Mouse (Mus musculus) ES-E14 (cell line): ENCODE data around the gene Lypd6b. TPM values are rescaled to one million over a fixed set of nuclear protein-coding genes. Genes with fewer than 3 reads are reported as not detected.

Experiments used
- DNase-seq: peaks from one replicate; pipeline ENCODE4 v3.0.0-alpha.2; 2013; ENCODE audit warnings: low read depth, low spot score
- H3K27ac ChIP-seq: 2 replicates; pipeline ENCODE4 v1.5.1; 2012; ENCODE audit warnings: low read depth, mild to moderate bottlenecking, low read length, moderate library complexity, mixed read lengths; ENCODE audit not compliant: poor library complexity, insufficient read depth, severe bottlenecking
- H3K36me3 ChIP-seq: 2 replicates; pipeline ENCODE4 v1.6.1; 2012; ENCODE audit warnings: mild to moderate bottlenecking, low read length, moderate library complexity, mixed read lengths; ENCODE audit not compliant: control insufficient read depth, poor library complexity, insufficient read depth, severe bottlenecking
- H3K4me1 ChIP-seq, 2 experiments: fragments of 150-350 bp in 1 of 2; sonication (generic) in 1 of 2; 2 replicates each; pipeline ENCODE4 v1.6.1; 2012; ENCODE audit warnings: low read length in 2 of 2, mild to moderate bottlenecking in 1 of 2, mixed read lengths in 1 of 2; ENCODE audit not compliant: control insufficient read depth in 2 of 2, insufficient read depth in 2 of 2, poor library complexity in 1 of 2
- H3K4me3 ChIP-seq, 2 experiments: fragments of 150-350 bp in 1 of 2; sonication (generic) in 1 of 2; 2 replicates each; pipeline ENCODE4 v1.5.1; 2012; ENCODE audit warnings: low read length in 2 of 2, low read depth in 1 of 2, mild to moderate bottlenecking in 1 of 2, mixed read lengths in 1 of 2; ENCODE audit not compliant: insufficient read depth in 1 of 2, poor library complexity in 1 of 2, severe bottlenecking in 1 of 2
- H3K9ac ChIP-seq: 2 replicates; pipeline ENCODE4 v1.6.1; 2012; ENCODE audit warnings: low read depth, mild to moderate bottlenecking, low read length, mixed read lengths; ENCODE audit not compliant: poor library complexity, insufficient read depth, severe bottlenecking
- H3K9me3 ChIP-seq: fragments of 150-350 bp; sonication (generic); 2 replicates; pipeline ENCODE4 v1.6.1; 2012; ENCODE audit warnings: low read depth, mild to moderate bottlenecking, low read length; ENCODE audit not compliant: control insufficient read depth, insufficient read depth
- CHD2 ChIP-seq: IDR thresholded peaks from 2 replicates; pipeline ENCODE4 v1.6.1; 2014; ENCODE audit warnings: mild to moderate bottlenecking, low read depth, low read length, inconsistent platforms
- HCFC1 ChIP-seq: IDR thresholded peaks from 2 replicates; pipeline ENCODE4 v1.6.1; 2012; ENCODE audit warnings: low read length, inconsistent platforms, borderline replicate concordance; ENCODE audit not compliant: insufficient read depth
- MAFK ChIP-seq: IDR thresholded peaks from 2 replicates; pipeline ENCODE4 v1.6.1; 2014; ENCODE audit warnings: mild to moderate bottlenecking, low read depth, low read length, inconsistent platforms; ENCODE audit not compliant: insufficient read depth
- ZC3H11A ChIP-seq: IDR thresholded peaks from 2 replicates; pipeline ENCODE4 v1.6.1; 2012; ENCODE audit warnings: low read depth, mild to moderate bottlenecking, inconsistent platforms, low read length, borderline replicate concordance
- ZNF384 ChIP-seq: IDR thresholded peaks from 2 replicates; pipeline ENCODE4 v1.6.1; 2012; ENCODE audit warnings: low read depth, low read length, inconsistent platforms
- in situ Hi-C, 2 experiments: fragments of 600-800 bp; cut with MboI; formaldehyde crosslinking; loops; one replicate each; pipeline ENCODE4 v1.15.1; 2025; ENCODE audit warnings: low sequenced_read_pairs in 2 of 2, inconsistent platforms in 1 of 2; ENCODE audit not compliant: unreplicated experiment in 2 of 2
- total RNA-seq: library from RNA; depleted of rRNA; stranded (reverse); fragments of 300-350 nt; gene quantifications from 2 replicates; pipeline ENCODE4 v1.2.3, GENCODE M21; 2012

The Lypd6b gene
- total RNA-seq, 1 experiment = 0.18 TPM

GRCm38 (mm10) chr2:49746947-49747346 lies 40.5 kb upstream of the Lypd6b start:
- no peaks in the 10 kb centered on the region for H3K36me3 ChIP-seq
- H3K4me3 ChIP-seq = no peak overlapping the region
- TF ChIP-seq ZC3H11A (no peak), CHD2 (no peak), ZNF384 (no peak), MAFK (no peak), HCFC1 (no peak)
- no peak overlapping the region for H3K27ac ChIP-seq
- H3K4me1 ChIP-seq = peaks cover 0 to 5% of the 10 kb centered on the region in 2 experiments; a peak in 1 of 4 replicates
- in situ Hi-C loops = loop anchor here in 1 of 2 experiments (25.0 kb wide), 1 partner anchor 835 kb away; no protein-coding TSS in a partner anchor
- no peaks in the 10 kb centered on the region for H3K9me3 ChIP-seq
- DNase-seq = no peak
- no peak overlapping the region for H3K9ac ChIP-seq

DNA sequence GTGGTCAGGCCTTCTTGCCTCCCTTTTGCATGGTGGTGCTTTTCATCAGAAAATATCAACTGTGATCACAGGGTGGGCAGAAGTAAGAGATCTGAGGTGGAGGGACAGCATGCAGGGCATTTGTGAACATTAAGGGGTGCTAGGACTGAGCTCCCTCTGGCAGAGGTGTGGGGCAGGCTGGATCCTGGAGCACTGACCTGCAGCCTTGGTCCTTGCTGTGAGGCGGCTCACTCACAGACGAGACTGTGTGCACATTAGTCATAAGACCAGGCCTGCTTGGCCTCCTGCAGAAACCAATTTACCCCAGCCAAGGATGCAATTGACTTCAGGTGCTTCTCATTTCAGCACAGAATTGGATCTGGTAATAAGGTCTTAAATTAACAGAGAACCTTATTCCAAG lies 39.8 kb upstream of the Lypd6b start:
- H3K9me3 ChIP-seq = no peaks in the 10 kb centered on the region
- no peak overlapping the region for H3K4me3 ChIP-seq
- peaks cover 0 to 5% of the 10 kb centered on the region in 2 experiments; a peak in 1 of 4 replicates for H3K4me1 ChIP-seq
- in situ Hi-C loops = loop anchor here in 1 of 2 experiments (25.0 kb wide), 1 partner anchor 835 kb away; no protein-coding TSS in a partner anchor
- no peak overlapping the region for H3K27ac ChIP-seq
- no peaks in the 10 kb centered on the region for H3K36me3 ChIP-seq
- TF ChIP-seq ZNF384 (no peak), CHD2 (no peak)
- H3K9ac ChIP-seq = no peak overlapping the region
- no peak for DNase-seq

DNA sequence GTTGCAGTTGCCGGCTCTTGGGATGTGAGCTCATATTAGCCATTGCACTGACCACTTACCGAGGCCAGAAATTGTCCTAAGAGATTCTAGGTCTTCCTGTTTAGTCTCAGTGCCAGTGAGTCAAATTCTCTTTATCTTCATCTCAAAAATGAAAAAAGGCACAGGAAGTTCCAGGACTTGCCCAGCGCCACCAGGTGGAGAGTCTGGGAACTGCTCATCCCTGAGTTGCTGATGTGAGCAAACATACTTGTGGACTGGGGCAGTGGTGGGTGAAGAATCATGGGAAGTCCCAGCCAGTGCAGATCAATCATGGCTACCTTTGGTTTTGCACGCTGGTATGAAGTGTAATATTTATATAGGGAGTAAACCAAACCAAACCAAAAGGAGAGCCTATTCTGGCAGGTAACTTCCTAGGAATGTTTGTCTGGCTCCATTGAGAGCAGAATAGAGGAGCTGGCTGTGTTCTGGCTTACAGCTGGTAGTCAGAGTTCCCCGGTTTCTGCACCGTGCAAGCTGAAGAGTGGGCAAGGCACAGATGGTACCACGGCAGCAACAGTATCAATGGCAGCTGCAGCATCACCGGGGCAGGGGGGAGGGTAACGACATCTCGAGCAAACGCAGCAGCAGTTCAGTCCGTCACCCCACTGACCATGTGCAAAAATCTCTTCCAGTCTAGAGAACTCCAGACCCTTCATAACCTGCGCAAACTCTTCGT lies 38.7 kb upstream of the Lypd6b start:
- Histone ChIP-seq H3K27ac (no peak overlapping the region), H3K36me3 (no peaks in the 10 kb centered on the region), H3K4me1 (peaks cover 0 to 5% of the 10 kb centered on the region in 2 experiments; a peak in 1 of 4 replicates), H3K4me3 (no peak overlapping the region), H3K9ac (no peak overlapping the region), H3K9me3 (no peaks in the 10 kb centered on the region)
- peak; percentile 46 for DNase-seq
- in situ Hi-C loops = loop anchor here in 1 of 2 experiments (25.0 kb wide), 1 partner anchor 836 kb away; no protein-coding TSS in a partner anchor
- peak; percentile 28; the same call in 1 of the 2 replicates for TF ChIP-seq MAFK
- no peak for TF ChIP-seq CHD2
- no peak for TF ChIP-seq ZC3H11A
- TF ChIP-seq ZNF384 = no peak
- no peak for TF ChIP-seq HCFC1

GRCm38 (mm10) chr2:49749730-49750576 lies 37.5 kb upstream of the Lypd6b start:
- Histone ChIP-seq H3K27ac (no peak overlapping the region), H3K36me3 (no peaks in the 10 kb centered on the region), H3K4me1 (peaks cover 0 to 1% of the 10 kb centered on the region in 2 experiments; a peak in 1 of 4 replicates), H3K4me3 (no peak overlapping the region), H3K9ac (no peak overlapping the region), H3K9me3 (no peaks in the 10 kb centered on the region)
- no peak for TF ChIP-seq CHD2
- no peak for TF ChIP-seq HCFC1
- no peak for TF ChIP-seq MAFK
- TF ChIP-seq ZNF384 = no peak
- no peak for TF ChIP-seq ZC3H11A
- in situ Hi-C loops = loop anchor here in 1 of 2 experiments (25.0 kb wide), 1 partner anchor 838 kb away; no protein-coding TSS in a partner anchor
- DNase-seq = no peak
